Mouse (Mus musculus): Measurements from ENCODE around the gene Mid1.

Gene Mid1

DNA sequence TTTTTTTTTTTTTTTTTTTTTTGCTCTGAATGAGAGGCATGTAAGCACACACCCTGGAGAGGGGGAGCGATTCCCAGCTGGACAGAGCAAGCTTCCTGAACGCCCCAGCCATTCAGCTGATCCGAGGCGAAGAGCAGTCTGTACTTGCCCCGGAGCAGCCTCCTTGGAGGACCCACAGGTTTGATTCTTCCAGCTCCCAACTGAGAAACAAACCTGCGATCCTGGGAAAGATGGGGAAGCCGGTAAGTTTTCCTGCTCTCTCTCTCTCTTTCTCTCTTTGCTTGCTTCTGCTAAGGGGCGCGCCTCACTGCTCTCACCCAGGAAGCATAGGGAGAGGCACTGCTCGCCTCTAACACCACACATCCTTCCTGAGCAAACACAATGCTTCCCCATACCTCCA lies at the start of gene Mid1:
TSS of gene Mid1 (plus strand) at position 69 of the 400 bp plus-strand sequence.
- no peak for DNase-seq (ENCODE audit: low spot score in 2 of 2)

DNA sequence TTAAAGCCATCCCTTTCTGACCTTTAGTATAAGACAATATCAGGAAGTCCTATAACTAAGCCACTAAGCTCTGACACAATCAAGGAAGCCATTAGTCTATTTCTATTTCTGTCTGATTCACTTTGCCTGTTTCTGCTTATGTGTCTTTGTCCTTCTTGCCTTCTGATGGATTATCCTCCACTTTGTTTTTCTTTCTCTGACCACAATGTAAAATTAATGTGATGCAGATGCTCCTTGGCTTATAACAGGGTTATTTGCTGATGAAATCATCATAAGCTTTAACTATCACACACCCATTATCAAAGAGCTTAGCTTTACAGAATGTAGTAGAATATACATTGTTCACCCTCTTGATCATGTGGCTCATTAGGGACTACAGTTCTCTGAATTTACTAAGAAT lies 11.9 kb upstream of the Mid1 start:
- DNase-seq (ENCODE audit: low spot score in 2 of 2), result no peak

DNA sequence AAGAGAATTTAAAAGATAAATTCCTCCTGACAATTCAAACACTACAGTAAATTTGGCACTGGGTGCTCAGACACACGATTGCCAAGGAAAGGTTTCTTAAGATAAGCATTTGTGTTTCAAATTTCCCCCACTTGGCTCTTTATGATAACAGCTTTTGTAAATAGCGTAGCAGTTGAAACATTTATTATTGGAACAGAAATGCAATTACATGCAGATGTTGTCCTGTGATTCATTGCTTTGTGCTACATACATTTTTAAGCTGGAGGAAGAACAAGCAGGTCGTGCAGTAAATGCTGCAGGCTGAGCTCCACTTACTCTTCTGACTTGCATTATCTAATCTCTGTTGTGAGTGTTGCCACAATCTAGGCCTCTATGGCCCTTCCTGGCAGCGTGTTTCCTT lies 8.7 kb upstream of the Mid1 start:
- no peak for DNase-seq (ENCODE audit: low spot score in 2 of 2)

DNA sequence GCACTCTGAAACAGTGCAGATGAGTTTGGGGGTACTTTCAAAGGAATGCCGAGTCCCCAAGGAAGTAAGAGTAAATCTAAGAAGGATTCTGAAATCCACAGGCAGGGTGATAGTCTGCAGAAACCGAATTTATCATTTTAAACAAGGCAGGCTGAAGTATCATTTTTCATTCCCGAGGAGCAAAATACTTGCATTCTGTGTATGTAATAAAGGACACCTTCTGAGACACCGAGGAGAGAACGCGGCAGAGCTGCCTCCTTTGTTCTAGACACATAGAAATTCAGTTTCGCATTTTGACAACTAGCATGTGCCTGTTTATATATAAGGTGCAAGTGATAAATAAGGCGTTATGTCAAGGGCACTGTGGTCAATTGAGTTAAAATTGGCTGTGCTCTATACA lies 732 bp downstream of the Mid1 start:
- DNase-seq (ENCODE audit: low spot score in 2 of 2), result no peak

DNA sequence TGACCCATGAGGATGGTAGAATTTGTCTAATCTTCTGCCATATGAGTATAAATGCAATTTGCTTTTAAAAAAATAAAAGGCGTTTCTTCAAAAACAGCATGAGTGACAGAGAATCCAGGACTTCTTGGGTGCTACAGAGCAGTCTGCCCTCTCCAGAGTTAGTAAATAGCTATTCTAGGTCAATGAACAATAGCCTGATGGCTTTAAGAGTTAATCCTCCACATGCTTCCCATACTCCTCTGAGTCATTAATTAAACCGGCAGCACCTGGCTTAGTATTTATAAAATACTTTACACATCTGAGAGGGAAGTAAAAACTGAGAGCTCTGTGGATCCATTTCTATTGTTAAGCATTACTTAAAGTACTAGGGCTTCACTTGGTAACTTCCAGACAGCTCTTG lies 6.2 kb downstream of the Mid1 start:
- DNase-seq (ENCODE audit: low spot score in 2 of 2), result no peak

DNA sequence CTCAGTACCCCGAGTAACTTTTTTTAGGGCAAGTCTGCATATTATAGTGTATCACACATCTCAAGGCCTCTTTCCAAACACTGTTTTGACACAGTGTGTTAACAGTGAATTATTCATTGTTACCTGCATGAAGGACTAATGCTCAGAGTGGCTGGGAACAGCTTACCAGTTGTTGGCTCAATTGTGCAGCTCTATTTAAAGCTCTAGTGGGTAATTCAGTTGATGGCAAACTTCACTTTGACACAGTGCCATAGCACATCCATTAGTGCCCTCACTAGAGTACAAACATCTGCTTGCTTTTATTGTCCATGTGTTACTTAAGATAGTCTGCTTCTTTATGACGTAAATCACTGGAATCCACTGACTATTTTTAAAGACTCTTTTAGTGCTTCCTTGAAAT lies 6.7 kb downstream of the Mid1 start:
- DNase-seq (ENCODE audit: low spot score in 2 of 2), result no peak

DNA sequence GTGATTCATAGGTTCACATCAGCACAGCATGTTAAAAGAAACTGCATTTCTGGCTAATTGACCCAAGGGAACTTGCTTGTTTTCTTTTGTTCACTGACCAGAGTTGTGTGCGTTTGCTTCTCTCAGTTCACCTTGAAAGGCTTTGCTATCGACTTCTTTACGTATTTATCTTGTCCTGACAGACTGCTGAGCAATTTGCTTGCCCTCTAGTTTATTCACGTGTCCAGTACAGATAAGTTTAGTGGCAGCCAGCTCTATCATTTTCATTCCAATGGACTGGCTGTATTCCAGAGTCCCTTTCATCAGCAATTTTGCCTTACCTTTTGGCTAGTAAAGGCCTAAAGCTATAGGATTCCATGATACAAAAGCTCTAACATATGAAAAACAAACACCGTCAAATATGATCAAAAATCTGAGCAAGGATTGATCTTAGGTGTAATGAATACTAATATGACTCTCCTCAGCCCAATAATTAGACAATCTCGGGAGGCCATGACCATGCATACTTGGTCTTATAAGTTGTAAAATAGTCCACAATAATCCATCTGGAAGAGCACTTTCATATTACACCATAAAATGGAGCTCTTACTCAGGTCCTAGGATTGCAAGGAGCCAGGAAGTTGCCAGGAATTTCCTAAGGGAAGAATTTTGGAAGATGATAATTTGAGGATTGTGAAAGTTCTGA lies 7.4 kb downstream of the Mid1 start:
- DNase-seq (ENCODE audit: low spot score in 2 of 2), result no peak

DNA sequence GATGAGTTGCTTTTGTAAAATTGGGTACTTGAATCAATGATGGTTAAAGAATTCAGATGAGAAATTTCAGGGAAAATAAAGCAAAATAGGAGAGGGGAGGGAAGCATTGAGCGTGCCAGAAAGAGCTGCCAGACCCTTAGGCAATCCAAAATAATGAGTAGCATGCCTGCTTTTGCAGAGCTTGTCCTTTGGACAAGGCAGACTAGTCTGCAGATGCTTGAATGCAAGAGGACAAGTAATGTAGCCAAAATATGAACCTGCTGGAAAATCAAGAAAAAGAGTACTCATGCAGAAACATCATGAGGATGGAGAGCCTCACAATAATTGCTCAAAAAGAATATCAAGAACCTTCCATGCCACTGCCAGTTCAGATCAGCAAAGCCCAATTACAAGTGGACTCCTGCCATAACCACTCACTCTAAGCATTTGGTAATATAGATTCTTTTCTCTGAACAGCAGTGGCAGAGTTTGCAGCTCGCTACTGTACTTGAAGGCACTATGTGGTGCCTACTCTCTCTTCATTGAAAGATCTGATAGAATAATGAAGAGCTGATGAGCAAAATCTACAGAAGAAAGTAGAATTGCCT lies 19.1 kb downstream of the Mid1 start:
- DNase-seq (ENCODE audit: low spot score in 2 of 2), result no peak

DNA sequence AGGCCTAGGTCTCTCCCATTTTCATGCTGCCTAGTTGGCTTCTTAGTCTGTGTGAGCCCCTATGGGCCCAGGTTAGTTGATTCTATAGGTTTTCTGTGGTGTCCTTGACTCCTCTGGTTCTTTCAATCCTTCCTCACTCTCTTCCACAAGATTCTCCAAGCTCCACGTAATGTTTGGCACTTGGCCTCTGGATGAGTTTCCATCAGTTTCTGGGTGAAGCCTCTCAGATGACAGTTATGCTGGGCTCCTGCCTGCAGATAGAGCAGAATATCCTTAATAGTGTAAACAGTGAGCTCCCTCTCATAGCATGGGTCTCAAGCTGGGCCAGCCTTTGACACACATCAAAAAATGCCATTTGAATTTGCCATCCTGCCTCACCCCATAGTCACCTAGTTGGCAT lies 38.5 kb downstream of the Mid1 start:
- DNase-seq (ENCODE audit: low spot score in 2 of 2), result no peak

DNA sequence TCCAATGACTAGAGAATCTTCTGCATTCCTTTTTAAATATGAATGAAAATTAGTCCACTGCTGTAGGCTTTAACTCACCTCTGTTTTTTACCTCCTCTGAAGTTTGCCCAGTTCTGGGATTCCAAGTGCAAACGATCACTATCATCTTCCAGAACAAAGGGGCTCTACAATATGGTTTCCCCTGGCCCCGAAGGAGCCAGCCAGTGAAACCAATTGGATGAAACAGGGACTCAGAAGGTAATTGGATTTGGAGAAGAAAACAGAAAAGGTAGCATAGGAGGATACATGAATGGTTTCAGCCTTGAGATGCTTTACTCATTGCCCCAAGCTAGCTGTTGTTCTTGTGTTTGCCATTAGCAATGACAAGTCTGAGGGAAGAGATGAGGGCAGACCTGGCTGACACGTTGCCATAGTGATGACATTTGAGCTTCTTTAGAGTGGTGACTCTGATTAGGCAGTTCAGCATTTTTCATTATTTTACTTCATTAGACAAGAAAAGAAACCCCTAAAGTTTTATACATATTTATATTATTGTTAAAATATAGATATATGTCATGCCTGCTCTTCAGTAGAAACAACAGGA lies 50.5 kb downstream of the Mid1 start:
- no peak for DNase-seq (ENCODE audit: low spot score in 2 of 2)

DNA sequence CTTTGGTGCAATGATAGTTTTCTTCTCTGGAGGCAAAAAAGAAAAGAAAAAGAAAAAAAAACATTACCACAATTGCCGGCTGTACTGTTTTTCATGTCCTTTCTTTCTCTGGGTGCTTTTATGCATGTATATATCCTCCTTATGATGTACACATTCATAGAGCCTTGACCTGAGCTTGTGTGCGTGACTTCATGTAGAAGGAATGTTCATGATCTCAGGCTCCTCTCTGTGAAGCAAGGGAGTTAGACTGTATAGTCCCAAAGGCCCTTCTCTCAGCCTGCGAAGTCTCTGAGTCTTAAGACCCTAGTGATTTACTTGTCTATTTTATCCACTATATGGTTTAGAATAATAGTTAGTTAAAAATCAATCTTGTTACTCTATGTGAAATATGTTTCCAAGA lies 73.0 kb downstream of the Mid1 start:
- no peak for DNase-seq (ENCODE audit: low spot score in 2 of 2)

DNA sequence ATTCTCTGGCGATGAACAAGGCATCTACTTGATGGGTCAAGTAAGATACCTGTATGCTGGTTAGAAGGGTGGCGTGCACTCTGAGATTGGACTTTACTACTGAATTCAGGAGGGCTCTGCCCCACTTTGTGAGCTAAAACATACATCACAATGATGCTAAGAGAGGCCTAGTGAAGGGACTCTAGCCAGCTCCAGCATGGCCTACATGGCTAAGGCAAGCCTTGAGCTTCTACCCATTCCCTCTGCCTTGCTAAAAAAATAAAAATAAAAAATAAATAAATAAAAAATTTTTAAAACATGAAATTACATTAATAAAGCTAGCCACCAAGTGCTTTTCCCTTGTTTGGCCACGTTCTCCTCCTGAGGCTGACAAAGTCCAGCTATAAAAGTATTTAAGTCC lies 94.5 kb downstream of the Mid1 start, which contains the start of gene 4933400A11Rik:
TSS of gene 4933400A11Rik (minus strand) at position 101 of the 400 bp plus-strand sequence.
- DNase-seq (ENCODE audit: low spot score in 2 of 2), result no peak

DNA sequence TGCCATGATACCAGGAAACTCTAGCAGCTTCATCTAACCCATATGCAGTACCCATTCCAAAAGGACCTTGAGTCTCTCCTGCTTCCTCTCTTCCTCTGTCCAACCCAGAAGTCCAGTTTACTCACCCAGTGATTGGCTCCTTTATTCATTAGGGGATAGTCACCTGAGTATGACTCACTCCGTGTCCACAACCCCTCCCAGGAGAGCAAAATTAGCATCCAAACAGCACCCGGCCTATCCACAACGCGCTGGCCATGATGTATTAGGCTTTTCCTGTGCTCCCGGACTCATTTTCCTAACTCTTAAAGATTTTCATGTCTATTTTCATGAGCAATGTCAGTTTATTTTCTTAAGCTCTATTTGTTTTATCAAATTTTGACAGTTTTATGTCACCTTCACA lies 104.7 kb downstream of the Mid1 start:
- DNase-seq (ENCODE audit: low spot score in 2 of 2), result no peak

DNA sequence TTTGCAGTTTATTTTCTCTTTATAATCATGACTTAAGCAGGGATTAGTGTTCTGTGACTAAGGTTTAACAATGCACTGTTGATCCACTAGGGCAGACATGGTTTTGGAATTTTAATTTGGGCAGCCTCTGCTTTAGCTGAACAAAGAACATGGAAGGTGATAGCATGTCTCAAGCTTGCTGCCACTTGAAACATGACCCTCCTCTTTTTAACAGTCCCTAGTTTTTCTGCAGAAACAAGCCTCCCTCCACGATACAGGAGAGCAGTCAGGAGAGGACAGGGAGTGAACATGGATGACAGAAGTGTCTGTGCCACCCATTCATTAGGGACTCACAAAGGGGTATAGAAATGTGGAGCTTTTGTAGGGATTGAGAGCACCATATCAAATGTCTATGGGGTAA lies 107.9 kb downstream of the Mid1 start:
- DNase-seq (ENCODE audit: low spot score in 2 of 2), result no peak

DNA sequence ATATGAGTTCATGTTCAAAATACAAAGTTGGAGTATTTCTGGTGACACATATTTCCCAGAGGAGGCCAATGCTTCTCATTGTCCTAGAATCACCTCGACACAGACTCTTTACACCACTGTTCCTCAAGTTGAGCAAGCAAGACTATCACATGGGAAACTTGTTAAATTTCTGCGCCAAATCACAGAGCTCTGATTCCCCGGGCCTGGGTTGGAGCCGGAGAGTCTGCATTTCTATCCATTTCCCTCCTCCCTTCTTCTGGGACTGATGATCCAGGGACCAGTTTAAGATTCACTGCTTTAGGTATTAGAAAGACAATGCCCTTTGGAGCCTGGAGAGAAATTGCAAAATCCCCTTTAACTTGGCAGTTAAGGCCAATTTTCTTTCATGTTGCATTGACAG lies 109.4 kb downstream of the Mid1 start:
- no peak for DNase-seq (ENCODE audit: low spot score in 2 of 2)

DNA sequence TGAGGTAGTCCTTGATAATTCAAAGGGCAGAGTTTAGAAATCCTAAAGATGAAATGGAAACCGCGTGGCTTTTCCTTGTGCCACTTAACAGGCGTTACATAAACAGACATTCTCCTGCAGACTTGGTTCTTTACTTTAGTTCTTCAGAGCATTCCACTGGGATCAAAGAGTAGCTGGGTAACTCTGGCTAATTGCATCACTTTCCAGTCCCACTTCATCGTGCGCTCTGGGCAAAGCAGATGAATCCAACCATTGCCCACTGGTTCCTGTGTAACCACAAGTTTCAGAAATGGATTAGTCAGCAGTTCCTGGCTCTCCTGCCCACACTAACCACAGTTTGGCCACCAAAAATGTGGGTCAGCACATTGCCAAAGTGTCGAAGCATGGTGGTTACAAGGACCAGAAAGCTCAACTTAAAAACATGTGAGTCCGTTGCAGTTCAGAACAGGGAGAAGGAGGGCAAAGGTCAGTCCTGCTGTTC lies 109.9 kb downstream of the Mid1 start:
- no peak for DNase-seq (ENCODE audit: low spot score in 2 of 2)

DNA sequence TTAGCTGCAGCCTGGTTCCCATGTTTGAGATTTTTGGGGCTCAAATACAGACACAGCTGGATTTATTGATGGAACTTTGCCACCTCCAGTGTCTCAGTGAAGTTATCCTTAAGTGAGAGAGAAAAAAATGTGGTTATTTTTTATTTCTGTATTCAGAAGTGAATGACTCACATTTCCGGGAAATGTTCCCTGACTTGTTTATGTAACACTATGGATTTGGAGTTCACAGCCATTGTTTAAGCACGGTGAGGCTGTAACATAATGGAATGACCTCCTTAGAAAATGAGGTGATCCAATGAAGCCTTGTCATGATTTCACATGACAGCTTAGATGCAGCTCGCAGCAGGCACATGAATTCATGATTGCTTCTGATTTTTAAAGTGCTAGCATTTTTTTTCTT lies 112.1 kb downstream of the Mid1 start:
- no peak for DNase-seq (ENCODE audit: low spot score in 2 of 2)

DNA sequence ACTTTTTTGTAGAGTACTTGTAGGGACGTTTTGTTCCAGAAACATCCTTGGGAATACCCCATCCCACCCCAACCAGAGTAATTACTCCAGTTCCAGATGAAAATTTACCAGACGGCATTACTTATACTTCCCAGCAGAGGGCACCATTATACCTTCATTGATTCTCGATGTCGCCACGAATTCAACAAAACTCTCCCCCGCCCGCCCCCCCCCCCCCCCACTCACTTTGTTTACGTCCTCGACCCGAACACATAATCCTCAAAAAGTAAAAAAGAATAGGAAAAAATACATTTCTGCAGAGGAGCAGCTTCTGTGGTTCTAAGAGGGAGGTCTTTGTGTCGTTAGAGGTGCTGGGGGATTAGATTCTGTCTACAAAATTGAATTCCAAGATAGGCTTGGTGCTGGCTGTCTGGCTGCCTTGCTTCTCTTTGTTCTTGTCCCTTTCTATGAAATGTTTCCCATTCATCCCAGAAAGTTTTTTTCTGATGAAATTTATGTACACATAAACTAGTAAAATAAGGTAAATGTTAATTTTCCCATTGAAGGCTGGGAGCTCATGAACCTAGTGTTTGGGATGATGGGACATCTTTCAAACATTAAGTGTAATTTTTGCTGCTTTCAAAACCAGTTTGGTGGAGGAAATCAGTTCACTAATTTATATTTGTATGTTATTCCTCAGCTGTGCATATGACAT lies 114.1 kb downstream of the Mid1 start:
- no peak for DNase-seq (ENCODE audit: low spot score in 2 of 2)

DNA sequence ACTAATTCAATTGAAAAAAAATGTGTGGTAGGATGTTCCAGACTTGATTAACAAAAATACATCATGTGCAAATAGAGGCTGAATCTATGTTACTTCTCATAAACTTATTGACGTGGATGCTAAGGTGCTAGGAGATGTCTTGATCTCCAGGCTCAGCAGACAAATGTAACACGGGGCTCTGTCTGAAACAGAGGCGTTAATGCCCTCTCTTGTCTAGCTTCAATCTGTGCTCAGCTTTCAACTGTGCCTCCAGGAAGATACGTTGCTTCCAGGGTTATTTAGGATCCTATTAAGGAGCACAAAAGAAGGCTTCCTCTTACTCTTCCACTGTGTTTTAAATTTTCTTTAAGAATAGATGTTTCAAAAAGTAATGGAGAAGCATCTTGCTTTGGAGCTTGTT lies 115.2 kb downstream of the Mid1 start:
- DNase-seq (ENCODE audit: low spot score in 2 of 2), result no peak

DNA sequence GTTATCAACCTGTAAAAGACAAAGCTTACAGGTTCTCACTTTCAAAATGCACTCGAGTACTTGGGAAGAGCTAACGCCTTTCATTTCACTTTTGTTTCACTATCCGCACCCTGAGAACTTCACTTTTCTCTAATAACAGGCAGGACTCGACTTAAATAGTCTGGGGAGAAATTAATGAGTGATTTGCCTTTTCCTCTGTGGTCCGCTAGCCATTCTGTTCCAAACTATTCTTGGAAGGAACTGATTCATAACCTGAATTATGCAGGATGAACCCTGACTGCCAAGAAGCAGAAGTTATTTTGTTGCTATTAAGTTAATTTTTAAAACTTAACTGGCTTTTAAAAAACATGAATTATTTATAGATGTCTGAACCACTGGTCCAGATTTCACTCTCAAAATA lies 120.8 kb downstream of the Mid1 start:
- DNase-seq (ENCODE audit: low spot score in 2 of 2), result no peak

DNA sequence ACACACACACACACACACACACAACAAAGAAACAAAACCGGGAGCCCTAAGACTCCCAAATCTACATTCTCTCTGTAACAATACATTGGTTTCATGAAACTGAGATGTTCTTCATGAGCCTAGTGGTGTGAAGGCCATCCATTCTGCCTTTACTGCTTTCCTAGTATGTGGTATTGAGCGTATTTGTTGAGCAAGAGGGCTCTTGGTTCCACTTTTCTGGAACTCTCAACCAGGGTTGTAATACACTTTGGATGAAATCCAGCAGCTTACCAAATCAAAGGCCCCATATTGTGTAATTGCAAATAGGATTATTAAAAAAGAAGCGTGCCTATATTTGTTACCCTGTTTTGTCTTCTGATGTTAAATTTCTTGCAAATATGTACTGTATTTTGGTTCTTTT lies 122.7 kb downstream of the Mid1 start:
- no peak for DNase-seq (ENCODE audit: low spot score in 2 of 2)

DNA sequence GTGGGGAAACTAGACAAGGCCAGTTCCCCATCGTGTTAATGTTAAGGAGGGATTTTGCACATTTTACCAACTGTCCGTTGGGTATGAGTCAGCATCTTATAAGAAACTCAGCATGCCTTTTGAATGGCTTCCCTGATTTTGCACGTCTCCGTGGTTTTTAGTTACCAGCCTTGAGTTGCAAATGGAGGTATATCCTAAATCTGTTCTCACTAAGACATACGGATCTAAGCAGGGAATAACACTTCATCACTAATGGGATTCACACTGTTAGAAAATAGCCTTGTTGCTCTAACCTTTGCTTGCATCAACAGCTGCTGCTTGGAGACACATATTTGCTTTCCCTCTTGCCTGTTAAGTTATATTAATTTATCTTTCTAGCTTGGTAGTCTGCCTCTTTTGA lies 126.3 kb downstream of the Mid1 start:
- DNase-seq (ENCODE audit: low spot score in 2 of 2), result no peak

DNA sequence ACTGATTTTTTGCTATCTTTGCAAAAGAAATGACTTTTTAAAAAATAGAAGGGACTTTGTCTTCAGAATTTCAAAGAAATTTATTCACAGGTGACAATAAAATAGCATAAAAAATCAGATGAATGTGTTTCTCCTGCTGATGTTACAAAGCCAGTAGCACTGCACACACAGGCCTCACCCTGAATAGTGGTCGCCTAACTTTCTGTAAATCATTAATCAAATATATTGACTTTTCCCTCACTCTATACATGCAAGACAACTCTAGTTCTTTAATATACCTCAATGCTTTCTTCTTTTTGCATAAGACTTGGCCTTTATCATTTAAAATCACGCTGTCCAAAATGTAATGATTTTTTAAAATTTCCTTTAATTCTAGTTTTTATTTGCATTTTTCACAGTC lies 126.8 kb downstream of the Mid1 start:
- no peak for DNase-seq (ENCODE audit: low spot score in 2 of 2)
